Mouse (Mus musculus) adrenal gland, postnatal 36 days (tissue): ENCODE data around the gene Fcrl5. TPM values are rescaled to one million over a fixed set of nuclear protein-coding genes. Genes with fewer than 3 reads are reported as not detected.
"Not testable (repeated sequence)": the region's sequence is repeated elsewhere in the genome, so short reads cannot be mapped to it uniquely, and the experiment has no call there.

Experiments
- DNase-seq, 2 experiments: peaks; one replicate each; pipeline ENCODE4 v3.0.0; 2021; ENCODE audit warnings: mixed read lengths in 1 of 2
- long read RNA-seq, 2 experiments: library from polyadenylated mRNA; stranded (forward); transcript quantifications; one replicate each; pipeline ENCODE4 v2.0.0; 2021; ENCODE audit warnings: borderline sequencing depth in 2 of 2
- total RNA-seq, 2 experiments: library from RNA; stranded (reverse); gene quantifications; 2 replicates each; pipeline ENCODE4 v1.2.3; 2021

The Fcrl5 gene
- total RNA-seq = not detected
- long read RNA-seq, experiment 1, partial matches to known transcripts = 0 of 1 reads
- long read RNA-seq, experiment 1, other reads (novel, unspliced or antisense) = 1 of 1 reads
- long read RNA-seq, experiment 2 = 0 reads

GRCm38 (mm10) chr3:87435479-87435878, at the start of gene Fcrl5:
TSS of gene Fcrl5 (plus strand) at chr3:87435773.
- no peak for DNase-seq

- DNase-seq = no peak
These were observed 44.6 kb upstream of the Fcrl5 start for GRCm38 (mm10) chr3:87390935-87391334.

- DNase-seq = no peak
These were observed 36.8 kb upstream of the Fcrl5 start for GRCm38 (mm10) chr3:87398809-87399208.

GRCm38 (mm10) chr3:87399906-87400305, 35.7 kb upstream of the Fcrl5 start:
- DNase-seq = no peak

GRCm38 (mm10) chr3:87401321-87401720, 34.3 kb upstream of the Fcrl5 start:
- DNase-seq = peak in 1 of 2 experiments; percentile 9

DNA sequence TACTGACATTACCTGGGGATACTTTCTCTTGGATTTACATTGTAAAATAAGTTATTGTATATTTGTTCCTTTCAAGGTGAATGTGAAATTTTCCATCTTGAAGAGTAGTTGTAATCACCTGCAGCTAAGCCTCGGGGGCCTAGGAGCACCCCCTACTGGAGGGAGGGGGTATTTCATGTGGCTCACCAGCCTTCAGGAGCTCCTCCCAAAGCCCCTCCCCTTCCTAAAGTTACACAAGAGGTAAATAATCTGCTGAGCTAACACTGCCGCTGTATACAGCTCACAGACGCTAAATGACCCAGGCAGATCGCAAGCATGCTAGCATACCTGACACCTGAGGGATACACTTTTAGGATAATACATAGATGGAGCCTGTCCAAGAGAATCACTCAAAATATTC, 27.4 kb upstream of the Fcrl5 start:
- DNase-seq = peak in 1 of 2 experiments; percentile 32

DNA sequence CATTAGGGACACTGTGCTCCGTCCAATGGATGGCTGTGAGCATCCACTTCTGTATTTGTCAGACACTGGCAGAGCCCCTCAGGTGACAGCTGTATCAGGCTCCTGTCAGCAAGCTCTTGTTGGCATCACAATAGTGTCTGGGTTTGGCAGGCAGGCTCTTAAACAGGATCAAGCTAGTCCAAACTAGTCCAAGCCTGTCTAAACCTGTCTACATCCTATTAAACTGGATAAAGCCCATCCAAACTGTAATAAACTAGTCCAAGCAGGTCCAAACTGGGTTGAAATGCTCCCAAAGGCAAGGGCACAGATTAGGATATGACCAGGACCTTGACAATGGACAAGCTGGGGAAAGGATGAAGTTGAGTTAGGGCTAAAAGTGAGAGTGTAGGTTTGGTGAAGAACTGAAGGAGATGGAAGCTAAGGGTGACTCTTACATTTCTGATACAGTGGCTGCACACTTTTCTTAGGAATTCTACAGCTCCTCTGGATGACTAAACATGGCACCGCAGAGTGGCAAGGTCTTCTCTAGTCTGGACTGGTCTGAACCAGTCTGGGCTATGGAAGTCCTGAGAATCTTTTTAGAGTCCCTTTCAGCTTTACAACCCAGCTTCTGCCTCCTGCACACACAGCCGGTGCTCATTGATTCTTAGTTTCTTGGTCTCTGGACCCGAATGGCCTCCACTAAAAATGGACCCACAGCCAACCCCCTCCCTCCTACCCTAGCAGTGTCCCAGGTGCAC, 26.2 kb upstream of the Fcrl5 start:
- no peak for DNase-seq

GRCm38 (mm10) chr3:87410605-87411004, 25.0 kb upstream of the Fcrl5 start:
- DNase-seq = no peak

GRCm38 (mm10) chr3:87411150-87411549, 24.4 kb upstream of the Fcrl5 start:
- peak; percentile 60 to 78 for DNase-seq

DNA sequence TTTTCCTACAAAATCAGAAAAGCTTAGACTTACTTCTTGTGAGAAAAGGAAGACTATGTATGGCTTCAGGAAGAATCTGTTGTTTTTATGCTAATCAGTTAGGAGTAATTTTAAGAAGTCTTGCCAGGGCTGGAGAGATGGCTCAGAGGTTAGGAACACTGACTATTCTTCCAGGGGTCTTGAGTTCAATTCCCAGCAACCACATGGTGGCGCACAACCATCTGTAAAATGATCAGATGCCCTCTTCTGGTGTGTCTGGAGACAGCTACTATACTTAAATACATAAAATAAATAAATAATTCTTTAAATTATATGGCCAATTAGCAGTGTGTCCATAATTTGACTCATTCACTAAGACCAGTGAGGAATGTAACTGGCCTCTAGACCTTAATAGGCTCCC, 14.9 kb upstream of the Fcrl5 start:
- no peak for DNase-seq

- DNase-seq = no peak
These were observed 13.1 kb upstream of the Fcrl5 start for GRCm38 (mm10) chr3:87422386-87422910.

DNA sequence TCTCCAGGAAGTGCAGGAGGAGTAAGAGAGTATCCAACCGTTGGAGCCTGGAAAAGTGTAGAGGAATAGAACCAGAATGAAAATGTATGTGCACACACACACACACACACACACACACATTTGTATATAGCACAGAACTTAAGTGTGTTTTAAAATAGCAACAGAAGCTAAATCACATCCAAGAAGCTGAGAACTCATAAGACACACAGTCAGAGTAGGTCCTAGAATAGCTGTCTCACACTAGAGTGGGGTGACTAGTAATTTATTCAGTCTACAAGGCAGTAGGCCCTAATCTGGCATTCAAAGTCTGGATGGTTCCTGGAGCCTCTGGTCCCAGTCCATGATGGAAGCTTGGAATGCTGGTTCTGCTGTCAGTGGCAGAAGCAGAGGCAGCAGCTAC, 5.0 kb downstream of the Fcrl5 start:
- DNase-seq = no peak

DNA sequence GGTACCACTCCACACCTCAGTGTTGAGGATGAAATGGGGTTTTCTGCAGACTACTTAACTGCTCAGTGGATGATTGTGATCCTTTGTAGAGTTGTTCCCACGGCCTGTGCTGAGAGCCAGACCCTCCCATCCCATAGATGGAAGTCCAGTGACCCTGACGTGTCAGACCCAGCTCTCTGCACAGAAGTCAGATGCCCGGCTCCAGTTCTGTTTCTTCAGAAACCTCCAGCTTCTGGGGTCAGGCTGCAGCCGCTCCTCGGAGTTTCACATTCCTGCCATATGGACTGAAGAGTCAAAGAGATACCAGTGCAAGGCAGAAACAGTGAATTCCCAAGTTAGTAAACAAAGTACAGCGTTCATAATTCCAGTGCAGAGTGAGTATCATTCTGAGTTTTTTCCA, 8.4 kb downstream of the Fcrl5 start:
- no peak for DNase-seq

- no peak for DNase-seq
These were observed 29.9 kb downstream of the Fcrl5 start for GRCm38 (mm10) chr3:87465454-87465853.

DNA sequence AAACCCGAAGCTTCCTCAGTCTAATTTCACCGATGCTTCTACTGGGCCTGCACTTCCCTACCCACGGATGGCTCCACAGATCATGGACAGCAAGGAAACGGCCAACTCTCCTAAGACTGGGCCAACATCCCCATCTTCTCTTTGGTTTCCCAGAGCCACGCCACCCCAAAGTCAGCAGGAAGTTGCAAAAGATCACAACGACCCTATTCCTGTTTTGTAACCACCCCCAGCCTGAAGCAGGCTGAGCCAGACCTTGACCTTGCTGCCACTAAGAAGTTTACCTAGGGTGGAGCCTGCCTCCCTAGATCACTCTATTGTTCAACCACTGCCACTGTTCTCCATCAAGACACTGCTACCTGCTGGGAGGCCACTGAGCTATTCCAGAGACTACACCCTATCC, 31.4 kb downstream of the Fcrl5 start:
- no peak for DNase-seq

- no peak for DNase-seq
These were observed 31.8 kb downstream of the Fcrl5 start for GRCm38 (mm10) chr3:87467416-87467815.

DNA sequence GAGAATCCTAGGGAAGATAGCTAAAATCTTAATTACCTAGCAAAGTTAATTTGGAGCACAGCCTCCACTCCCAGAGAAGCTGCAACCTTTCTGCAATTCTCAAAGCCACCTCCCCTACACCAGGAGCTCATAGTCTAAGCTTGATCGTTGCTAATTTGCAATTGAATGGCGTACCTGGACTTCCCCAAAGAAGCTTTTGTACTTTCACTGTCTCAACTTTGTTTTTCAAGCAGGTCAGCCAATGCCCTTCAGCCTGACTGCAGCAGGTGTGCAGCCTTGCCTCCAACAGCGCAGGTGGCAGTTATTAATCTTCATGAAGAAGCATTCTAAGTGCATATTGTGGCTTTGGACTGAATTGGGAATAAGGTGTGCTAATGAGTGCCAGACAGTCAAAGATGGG, 42.4 kb downstream of the Fcrl5 start:
- DNase-seq = not testable (repeated sequence)

DNA sequence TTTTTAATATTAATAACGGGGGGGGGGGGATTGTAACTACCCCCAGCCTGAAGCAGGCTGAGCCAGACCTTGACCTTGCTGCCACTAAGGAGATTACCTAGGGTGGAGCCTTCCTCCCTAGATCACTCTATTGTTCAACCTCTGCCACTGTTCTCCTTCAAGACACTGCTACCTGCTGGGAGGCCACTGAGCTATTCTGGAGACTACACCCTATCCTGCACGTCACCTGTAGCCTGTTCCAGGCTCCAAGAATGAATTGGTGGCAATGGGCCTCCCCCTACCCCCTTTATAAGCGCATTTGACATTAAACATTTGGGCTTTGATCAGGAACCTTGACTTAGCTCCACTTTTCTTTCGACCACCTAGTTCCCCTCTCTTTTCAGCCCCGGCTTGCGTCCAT, 43.0 kb downstream of the Fcrl5 start:
- DNase-seq = not testable (repeated sequence)

DNA sequence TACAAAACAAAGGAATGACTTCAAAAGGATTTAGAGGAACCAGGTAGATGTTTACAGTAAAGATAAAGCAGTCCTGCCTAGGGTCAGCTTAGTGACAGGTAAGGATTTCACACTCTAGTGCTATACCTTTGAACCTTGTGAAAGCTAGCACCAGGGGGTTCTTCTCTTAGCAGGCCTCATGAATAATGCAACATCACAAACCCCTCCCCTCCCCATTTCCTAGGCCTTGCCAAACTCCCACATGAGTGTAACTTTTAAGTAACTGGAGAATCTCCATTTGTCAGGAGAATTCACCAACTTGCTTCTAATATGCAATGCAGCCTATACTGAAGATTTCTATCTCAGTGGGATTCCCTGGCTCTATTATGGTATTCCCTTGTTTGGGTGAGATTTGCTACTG, 43.7 kb downstream of the Fcrl5 start:
- not testable (repeated sequence) for DNase-seq

GRCm38 (mm10) chr3:87487392-87487791, 51.8 kb downstream of the Fcrl5 start:
- DNase-seq = no peak

- no peak for DNase-seq
These were observed 52.3 kb downstream of the Fcrl5 start for GRCm38 (mm10) chr3:87487911-87488310.

- no peak for DNase-seq
These were observed 62.7 kb downstream of the Fcrl5 start for GRCm38 (mm10) chr3:87498266-87498665.

DNA sequence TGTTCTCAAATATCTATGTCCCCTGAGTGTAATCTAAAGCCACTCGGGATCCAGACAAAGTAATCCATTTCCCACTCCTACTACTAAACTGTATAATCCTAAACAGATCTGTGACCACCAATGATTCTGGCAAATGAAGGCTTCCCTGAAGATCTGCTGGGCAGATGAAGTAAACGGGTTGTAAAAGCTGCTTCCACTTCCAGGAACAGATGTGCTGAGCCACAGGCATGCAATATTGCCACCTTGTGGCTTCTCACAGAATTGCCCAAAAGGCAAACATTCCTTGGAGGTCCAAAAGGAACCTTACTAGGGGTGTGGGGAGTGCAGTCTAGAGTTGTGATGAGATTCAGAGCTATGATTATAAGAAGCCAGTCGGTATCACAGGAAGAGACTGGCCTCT, 63.5 kb downstream of the Fcrl5 start:
- peak; percentile 66 to 71 for DNase-seq
